Mouse (Mus musculus): ENCODE results near the gene Gmip. TPM values are rescaled to one million over a fixed set of nuclear protein-coding genes. Genes with fewer than 3 reads are reported as not detected.
A peak's percentile ranks its signal among the peaks of the same experiment; 100 is the strongest.

Gene Gmip
- total and polyA plus RNA-seq, 3 experiments, result 4.6 to 10.9 (median 4.8) TPM

DNA sequence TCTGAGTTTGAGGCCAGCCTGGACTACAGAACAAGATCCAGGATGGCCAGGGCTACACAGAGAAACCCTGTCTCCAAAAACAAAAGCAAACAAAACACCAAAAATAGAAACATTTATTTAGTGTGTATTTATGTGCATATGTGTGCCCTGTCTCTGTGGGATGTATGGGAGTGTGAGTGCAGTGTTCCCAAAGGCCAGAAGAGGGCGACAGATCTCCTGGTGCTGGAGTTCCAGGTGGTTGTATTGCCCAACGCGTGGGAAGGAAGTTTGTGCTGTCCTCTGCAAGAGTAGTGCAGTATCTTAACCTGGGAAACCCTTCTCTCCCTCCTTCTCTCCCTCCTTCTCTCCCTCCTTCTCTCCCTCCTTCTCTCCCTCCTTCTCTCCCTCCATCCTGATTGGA lies 41.4 kb downstream of the Gmip start:
- Histone ChIP-seq H3K9ac (ENCODE audit: low read depth, low read length) (no peak overlapping the region), H3K4me3 (no peak overlapping the region), H3K27me3 (ENCODE audit: control insufficient read depth, insufficient read depth, low read length) (no peaks in the 10 kb centered on the region), H3K79me2 (replicated peaks; ENCODE audit: control insufficient read depth, insufficient read depth, low read length) (no peaks in the 10 kb centered on the region), H3K27ac (no peak overlapping the region), H3K4me1 (ENCODE audit: control insufficient read depth, insufficient read depth, low read length) (peaks cover 3% of the 10 kb centered on the region), H3K36me3 (ENCODE audit: control insufficient read depth, insufficient read depth, low read length) (no peaks in the 10 kb centered on the region)
- intact Hi-C loops (cut with DNase I), result no loop called here
- DNase-seq, result no peak
- 55% methylated on average over 3 of the region's 3 CpGs for WGBS
- peak; percentile 24; the same call in 1 of the 2 replicates for TF ChIP-seq CTCF (IDR thresholded peaks at IDR 0.05)
- TF ChIP-seq EP300 (IDR thresholded peaks at IDR 0.05; ENCODE audit: insufficient read depth, low read depth, low read length), result no peak

DNA sequence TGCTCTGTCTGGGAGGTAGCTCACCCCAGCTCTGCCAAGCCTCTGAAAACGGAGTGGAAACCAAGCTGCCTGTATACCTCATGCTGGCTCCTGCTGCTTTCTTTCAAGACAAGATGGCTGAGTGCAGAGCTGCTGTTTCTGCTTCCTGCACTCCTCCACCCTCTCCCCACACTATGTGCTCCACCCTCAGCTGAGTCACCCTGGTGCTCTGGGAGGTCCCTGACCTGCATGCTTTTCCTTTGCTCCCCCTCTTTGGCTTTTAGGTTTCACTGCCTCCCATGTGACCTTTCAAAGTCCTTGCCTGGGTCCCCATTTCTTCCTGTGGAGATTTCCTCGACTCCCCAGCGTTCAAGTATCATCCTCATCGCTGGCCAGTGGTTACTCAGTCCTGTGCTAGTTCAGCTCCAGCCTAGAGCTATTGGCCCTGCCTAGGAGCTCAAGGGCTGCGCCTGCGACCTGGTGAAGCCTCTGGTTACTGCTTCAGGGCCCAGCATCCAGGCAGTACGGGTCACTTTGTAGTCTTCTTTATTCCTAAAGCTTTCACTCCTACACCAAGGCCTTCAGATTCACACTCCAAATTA lies 42.5 kb downstream of the Gmip start:
- Histone ChIP-seq H3K79me2 (replicated peaks; ENCODE audit: control insufficient read depth, insufficient read depth, low read length) (no peaks in the 10 kb centered on the region), H3K4me3 (no peak overlapping the region), H3K36me3 (ENCODE audit: control insufficient read depth, insufficient read depth, low read length) (no peaks in the 10 kb centered on the region), H3K9ac (ENCODE audit: low read depth, low read length) (no peak overlapping the region), H3K4me1 (ENCODE audit: control insufficient read depth, insufficient read depth, low read length) (peaks cover 3% of the 10 kb centered on the region), H3K27ac (no peak overlapping the region), H3K27me3 (ENCODE audit: control insufficient read depth, insufficient read depth, low read length) (no peaks in the 10 kb centered on the region)
- intact Hi-C loops (cut with DNase I), result no loop called here
- no peak for DNase-seq
- 75% methylated on average over 7 of the region's 7 CpGs for WGBS
- TF ChIP-seq CTCF (IDR thresholded peaks at IDR 0.05) (no peak), POLR2A (IDR thresholded peaks at IDR 0.05; ENCODE audit: insufficient read depth, low read depth, low read length) (no peak), EP300 (IDR thresholded peaks at IDR 0.05; ENCODE audit: insufficient read depth, low read depth, low read length) (no peak)

DNA sequence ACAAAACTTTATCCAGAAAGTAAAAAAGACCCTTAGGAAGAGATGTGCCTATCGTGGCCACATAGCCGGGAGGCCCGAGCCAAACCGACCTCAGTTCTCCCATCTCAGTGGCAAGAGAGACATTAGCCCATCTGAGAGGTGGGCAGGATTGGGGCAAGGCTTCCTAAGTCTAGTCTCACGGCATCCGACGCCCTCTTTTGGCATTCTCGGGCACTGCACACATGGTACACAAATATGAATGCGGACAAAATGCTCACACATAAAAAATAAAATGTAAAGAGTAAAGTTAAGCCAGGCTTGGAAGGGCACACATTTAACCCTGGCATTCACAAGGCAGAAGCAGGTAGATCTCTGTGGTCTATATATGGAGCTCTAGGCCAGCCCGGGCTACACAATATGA lies 45.4 kb downstream of the Gmip start:
- no peaks in the 10 kb centered on the region for H3K79me2 ChIP-seq (replicated peaks; ENCODE audit: control insufficient read depth, insufficient read depth, low read length)
- 92% methylated on average over 10 of the region's 10 CpGs for WGBS
- DNase-seq, result no peak
- H3K4me1 ChIP-seq (ENCODE audit: control insufficient read depth, insufficient read depth, low read length), result peaks cover 1% of the 10 kb centered on the region; the same call in 1 of the 2 replicates
- H3K9ac ChIP-seq (ENCODE audit: low read depth, low read length), result no peak overlapping the region
- H3K27me3 ChIP-seq (ENCODE audit: control insufficient read depth, insufficient read depth, low read length), result no peaks in the 10 kb centered on the region
- intact Hi-C loops (cut with DNase I), result no loop called here
- H3K27ac ChIP-seq, result no peak overlapping the region
- TF ChIP-seq EP300 (IDR thresholded peaks at IDR 0.05; ENCODE audit: insufficient read depth, low read depth, low read length) (no peak), CTCF (IDR thresholded peaks at IDR 0.05) (no peak), POLR2A (IDR thresholded peaks at IDR 0.05; ENCODE audit: insufficient read depth, low read depth, low read length) (no peak)
- no peaks in the 10 kb centered on the region for H3K36me3 ChIP-seq (ENCODE audit: control insufficient read depth, insufficient read depth, low read length)
- H3K4me3 ChIP-seq, result no peak overlapping the region

DNA sequence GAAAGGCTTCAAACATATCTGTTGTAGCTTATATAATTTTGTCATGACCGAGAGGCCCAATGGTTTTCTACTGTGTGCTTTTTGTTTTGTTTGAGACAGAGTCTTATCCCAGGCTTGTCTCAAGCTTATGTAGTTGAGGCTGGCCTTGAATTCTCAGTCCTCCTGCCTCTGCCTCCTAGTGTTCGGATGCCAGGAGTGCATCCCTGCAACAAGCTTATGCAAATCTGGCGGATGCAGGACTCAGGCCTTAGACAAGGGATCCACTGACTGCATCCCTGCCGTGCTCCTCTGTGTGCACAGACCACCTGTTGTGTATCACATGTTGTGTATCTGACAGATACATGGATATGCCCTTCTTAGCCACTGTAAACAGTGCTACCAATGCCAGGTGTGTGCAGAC lies 52.3 kb downstream of the Gmip start:
- Histone ChIP-seq H3K27me3 (ENCODE audit: control insufficient read depth, insufficient read depth, low read length) (no peaks in the 10 kb centered on the region), H3K9ac (ENCODE audit: low read depth, low read length) (no peak overlapping the region), H3K4me1 (ENCODE audit: control insufficient read depth, insufficient read depth, low read length) (no peaks in the 10 kb centered on the region), H3K4me3 (no peak overlapping the region), H3K27ac (no peak overlapping the region), H3K79me2 (replicated peaks; ENCODE audit: control insufficient read depth, insufficient read depth, low read length) (no peaks in the 10 kb centered on the region), H3K36me3 (ENCODE audit: control insufficient read depth, insufficient read depth, low read length) (no peaks in the 10 kb centered on the region)
- 66% methylated on average over 4 of the region's 4 CpGs for WGBS
- intact Hi-C loops (cut with DNase I), result no loop called here
- DNase-seq, result no peak
- no peak for TF ChIP-seq EP300 (IDR thresholded peaks at IDR 0.05; ENCODE audit: insufficient read depth, low read depth, low read length)
- TF ChIP-seq POLR2A (IDR thresholded peaks at IDR 0.05; ENCODE audit: insufficient read depth, low read depth, low read length), result no peak
- peak; percentile 38 for TF ChIP-seq CTCF (IDR thresholded peaks at IDR 0.05)

DNA sequence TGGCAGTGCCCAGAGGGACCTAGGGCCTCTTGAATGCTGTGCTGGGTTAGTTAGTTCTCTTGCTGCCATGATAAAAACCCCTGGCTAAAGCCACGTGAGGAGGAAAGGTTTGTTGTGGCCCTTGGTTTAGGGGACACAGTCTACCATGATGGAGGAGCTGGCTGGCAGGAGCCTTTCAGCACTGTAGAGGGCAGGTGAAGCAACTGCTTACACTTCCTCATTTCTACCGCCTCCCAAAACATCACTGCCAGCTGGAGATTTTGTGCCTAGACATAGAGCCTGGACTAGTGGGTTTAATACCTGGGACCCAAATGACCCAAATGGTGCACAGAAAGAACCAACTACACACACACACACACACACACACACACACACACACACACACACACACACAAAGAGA lies 52.8 kb downstream of the Gmip start:
- H3K79me2 ChIP-seq (replicated peaks; ENCODE audit: control insufficient read depth, insufficient read depth, low read length), result no peaks in the 10 kb centered on the region
- TF ChIP-seq EP300 (IDR thresholded peaks at IDR 0.05; ENCODE audit: insufficient read depth, low read depth, low read length) (no peak), POLR2A (IDR thresholded peaks at IDR 0.05; ENCODE audit: insufficient read depth, low read depth, low read length) (no peak), CTCF (IDR thresholded peaks at IDR 0.05) (no peak)
- H3K27ac ChIP-seq, result no peak overlapping the region
- intact Hi-C loops (cut with DNase I), result no loop called here
- H3K9ac ChIP-seq (ENCODE audit: low read depth, low read length), result no peak overlapping the region
- WGBS, result 67% methylated on average over 2 of the region's 2 CpGs
- H3K4me3 ChIP-seq, result no peak overlapping the region
- H3K27me3 ChIP-seq (ENCODE audit: control insufficient read depth, insufficient read depth, low read length), result no peaks in the 10 kb centered on the region
- no peaks in the 10 kb centered on the region for H3K36me3 ChIP-seq (ENCODE audit: control insufficient read depth, insufficient read depth, low read length)
- DNase-seq, result no peak
- no peaks in the 10 kb centered on the region for H3K4me1 ChIP-seq (ENCODE audit: control insufficient read depth, insufficient read depth, low read length)

DNA sequence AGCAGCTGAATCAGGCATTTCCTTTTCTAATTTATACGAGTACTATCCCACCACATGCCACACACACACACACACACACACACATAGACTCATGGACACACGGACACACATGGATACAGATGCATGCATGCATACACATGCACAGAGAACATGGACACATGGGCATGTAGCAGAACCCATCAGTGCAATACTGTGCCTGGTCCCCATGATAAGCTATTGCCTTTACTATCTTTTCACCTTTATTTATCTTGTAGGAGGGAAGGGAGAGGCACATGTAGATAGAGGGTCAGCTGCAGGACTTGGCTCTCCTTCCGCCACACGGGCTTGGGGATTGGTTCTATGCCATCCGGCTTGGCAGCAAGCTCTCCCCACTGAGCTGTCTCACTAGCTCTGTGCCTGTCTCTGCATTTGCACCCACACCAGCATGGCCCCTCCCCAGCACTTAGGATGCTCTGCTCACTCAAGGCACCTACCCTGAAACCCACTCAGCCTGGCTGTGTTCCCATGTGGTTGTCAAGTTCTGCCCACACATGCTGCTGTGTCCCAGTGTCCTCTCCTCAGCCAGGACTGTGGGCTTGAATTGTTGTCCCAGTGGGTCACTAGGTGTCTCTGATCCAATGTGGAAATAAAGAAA lies 55.0 kb downstream of the Gmip start:
- H3K27me3 ChIP-seq (ENCODE audit: control insufficient read depth, insufficient read depth, low read length), result no peaks in the 10 kb centered on the region
- WGBS, result 51% methylated on average over 5 of the region's 5 CpGs
- no peak overlapping the region for H3K27ac ChIP-seq
- no peak overlapping the region for H3K9ac ChIP-seq (ENCODE audit: low read depth, low read length)
- H3K4me1 ChIP-seq (ENCODE audit: control insufficient read depth, insufficient read depth, low read length), result peaks cover 2% of the 10 kb centered on the region; the same call in 1 of the 2 replicates
- no peaks in the 10 kb centered on the region for H3K79me2 ChIP-seq (replicated peaks; ENCODE audit: control insufficient read depth, insufficient read depth, low read length)
- TF ChIP-seq POLR2A (IDR thresholded peaks at IDR 0.05; ENCODE audit: insufficient read depth, low read depth, low read length), result no peak
- intact Hi-C loops (cut with DNase I), result no loop called here
- no peaks in the 10 kb centered on the region for H3K36me3 ChIP-seq (ENCODE audit: control insufficient read depth, insufficient read depth, low read length)
- H3K4me3 ChIP-seq, result no peak overlapping the region
- DNase-seq, result peak in 1 of 2 experiments; percentile 28

Data from heart, adult 2 months (tissue).